Mouse (Mus musculus) heart, embryonic 10.5 days (tissue): ENCODE measurements at regions not wholly inside any gene's neighbourhood (a gene's known extent, or its start where the extent isn't known, plus 50 kb on each side); places are given as distances from the start of the nearest gene placed in this dataset.

ENCODE experiments used
- DNase-seq: peaks from one replicate; pipeline ENCODE4 v3.0.0-alpha.2; 2017; ENCODE audit warnings: low spot score
- H3K27ac ChIP-seq: fragments of 300-500 bp; sonication (generic); 2 replicates; pipeline ENCODE4 v1.5.1; 2016; ENCODE audit warnings: mild to moderate bottlenecking
- H3K27me3 ChIP-seq: fragments of 300-500 bp; sonication (generic); 2 replicates; pipeline ENCODE4 v1.6.1; 2016; ENCODE audit warnings: mild to moderate bottlenecking; ENCODE audit not compliant: poor library complexity, insufficient read depth, severe bottlenecking
- H3K36me3 ChIP-seq: fragments of 300-500 bp; sonication (generic); 2 replicates; pipeline ENCODE4 v1.6.1; 2016; ENCODE audit warnings: mild to moderate bottlenecking, moderate library complexity
- H3K4me1 ChIP-seq: fragments of 300-500 bp; sonication (generic); 2 replicates; pipeline ENCODE4 v1.6.1; 2016; ENCODE audit warnings: mild to moderate bottlenecking
- H3K4me3 ChIP-seq: fragments of 300-500 bp; sonication (generic); 2 replicates; pipeline ENCODE4 v1.5.1; 2016; ENCODE audit warnings: mild to moderate bottlenecking, moderate library complexity
- H3K9me3 ChIP-seq: fragments of 300-500 bp; sonication (generic); 2 replicates; pipeline ENCODE4 v1.6.1; 2016; ENCODE audit warnings: mild to moderate bottlenecking, moderate library complexity
- WGBS: fragments of 180-500 bp; shearing (Covaris S2); methylation state at CpG from one replicate; pipeline ENCODE4 v1.1.7; 2016; 5-methylcytosine and 5-hydroxymethylcytosine counted together

DNA sequence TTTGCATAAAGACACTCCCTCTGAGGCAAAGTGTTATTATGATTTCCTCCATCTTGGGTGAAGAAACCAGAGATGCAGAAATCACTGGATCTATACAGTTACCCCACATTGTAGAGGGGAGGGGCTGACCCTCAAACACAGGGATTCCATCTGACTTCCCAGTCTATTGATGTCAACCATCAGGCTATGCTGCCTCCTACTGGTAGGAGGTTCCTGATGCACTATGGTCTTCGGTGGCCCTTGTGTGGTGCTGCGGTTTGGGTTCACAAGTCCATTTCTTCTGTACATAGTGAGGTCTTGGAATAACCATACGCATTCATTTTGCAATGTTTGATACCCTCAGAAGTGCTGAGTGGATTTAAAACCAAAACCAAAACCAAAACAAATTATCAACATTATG, 94.0 kb upstream of the Smarca2 start:
- no peak overlapping the region for H3K27ac ChIP-seq
- no peak overlapping the region for H3K4me3 ChIP-seq
- H3K9me3 ChIP-seq, result no peaks in the 10 kb centered on the region
- DNase-seq, result no peak
- H3K36me3 ChIP-seq, result no peaks in the 10 kb centered on the region
- 85% methylated on average over 3 of the region's 3 CpGs for WGBS
- no peaks in the 10 kb centered on the region for H3K4me1 ChIP-seq
- H3K27me3 ChIP-seq, result no peaks in the 10 kb centered on the region

GRCm38 (mm10) chr19:26511756-26512155, 93.1 kb upstream of the Smarca2 start:
- H3K36me3 ChIP-seq, result no peaks in the 10 kb centered on the region
- no peaks in the 10 kb centered on the region for H3K4me1 ChIP-seq
- no peaks in the 10 kb centered on the region for H3K27me3 ChIP-seq
- DNase-seq, result no peak
- no peaks in the 10 kb centered on the region for H3K9me3 ChIP-seq
- WGBS, result 73% methylated on average over 6 of the region's 6 CpGs
- H3K4me3 ChIP-seq, result no peak overlapping the region
- H3K27ac ChIP-seq, result no peak overlapping the region

GRCm38 (mm10) chr19:26524583-26524982, 80.3 kb upstream of the Smarca2 start:
- Histone ChIP-seq H3K27ac (no peak overlapping the region), H3K27me3 (no peaks in the 10 kb centered on the region), H3K36me3 (no peaks in the 10 kb centered on the region), H3K4me1 (no peaks in the 10 kb centered on the region), H3K9me3 (no peaks in the 10 kb centered on the region), H3K4me3 (no peak overlapping the region)
- WGBS, result 84% methylated on average over 3 of the region's 3 CpGs
- no peak for DNase-seq

- H3K27me3 ChIP-seq, result no peaks in the 10 kb centered on the region
- no peak overlapping the region for H3K4me3 ChIP-seq
- 77% methylated on average over 4 of the region's 4 CpGs for WGBS
- H3K27ac ChIP-seq, result no peak overlapping the region
- H3K4me1 ChIP-seq, result no peaks in the 10 kb centered on the region
- no peaks in the 10 kb centered on the region for H3K36me3 ChIP-seq
- no peak for DNase-seq
- H3K9me3 ChIP-seq, result no peaks in the 10 kb centered on the region
Observed at GRCm38 (mm10) chr19:26531390-26531789, 73.5 kb upstream of the Smarca2 start.

- Histone ChIP-seq H3K9me3 (no peaks in the 10 kb centered on the region), H3K27ac (no peak overlapping the region)
- 65% methylated on average over 6 of the region's 6 CpGs for WGBS
Observed at GRCm38 (mm10) chr19:26532509-26532908, 72.3 kb upstream of the Smarca2 start.

DNA sequence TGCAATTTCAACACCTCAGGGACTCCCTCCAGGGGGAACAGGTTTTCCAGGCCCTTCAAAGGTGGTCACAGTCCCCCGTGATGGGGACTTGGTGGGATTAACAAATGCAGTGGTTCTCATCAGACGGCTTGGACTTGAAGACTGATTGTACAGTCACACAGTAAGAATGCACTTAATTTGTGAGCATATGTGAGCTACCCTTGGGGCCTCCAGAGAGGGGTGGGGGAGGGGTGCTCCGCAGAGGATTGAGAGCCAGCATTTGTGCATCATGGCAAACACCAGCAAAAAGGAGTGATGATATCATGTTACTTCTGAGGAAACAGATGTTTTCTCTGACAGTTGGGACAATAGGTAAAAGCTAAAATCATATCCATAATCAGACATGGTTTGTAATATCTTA, 59.2 kb upstream of the Smarca2 start:
- H3K9me3 ChIP-seq, result no peaks in the 10 kb centered on the region
- no peaks in the 10 kb centered on the region for H3K36me3 ChIP-seq
- H3K27me3 ChIP-seq, result no peaks in the 10 kb centered on the region
- H3K27ac ChIP-seq, result no peak overlapping the region
- no peak for DNase-seq
- WGBS, result 58% methylated on average over 3 of the region's 3 CpGs
- no peaks in the 10 kb centered on the region for H3K4me1 ChIP-seq
- H3K4me3 ChIP-seq, result no peak overlapping the region

More at GRCm38 (mm10) chr19:26532509-26532908, 72.3 kb upstream of the Smarca2 start:
- no peaks in the 10 kb centered on the region for H3K36me3 ChIP-seq
- H3K4me3 ChIP-seq, result no peak overlapping the region
- H3K27me3 ChIP-seq, result no peaks in the 10 kb centered on the region
- no peaks in the 10 kb centered on the region for H3K4me1 ChIP-seq
- DNase-seq, result no peak

DNA sequence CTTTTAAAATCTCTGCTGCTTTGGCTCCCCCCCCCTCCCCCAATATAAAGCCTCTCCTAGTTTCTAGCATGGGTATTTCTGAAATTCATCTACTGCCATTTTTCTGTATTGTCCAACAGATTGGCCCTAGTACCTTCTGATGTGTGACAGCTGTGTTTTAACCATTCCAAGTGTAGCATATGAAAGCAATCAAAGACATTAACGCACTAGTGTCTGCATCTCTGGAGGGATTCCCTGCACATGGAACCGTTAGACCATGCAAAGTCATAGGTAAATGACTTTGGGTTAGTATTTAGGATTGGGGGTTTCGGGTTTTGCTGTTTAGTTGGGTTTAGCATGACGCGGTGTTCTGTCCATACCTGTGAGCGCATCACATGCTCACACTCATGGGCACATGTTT, 57.3 kb upstream of the Smarca2 start:
- Histone ChIP-seq H3K36me3 (no peaks in the 10 kb centered on the region), H3K4me1 (no peaks in the 10 kb centered on the region), H3K4me3 (no peak overlapping the region), H3K27ac (no peak overlapping the region), H3K27me3 (no peaks in the 10 kb centered on the region), H3K9me3 (no peaks in the 10 kb centered on the region)
- no peak for DNase-seq
- 92% methylated on average over 6 of the region's 6 CpGs for WGBS

- Histone ChIP-seq H3K27me3 (no peaks in the 10 kb centered on the region), H3K27ac (no peak overlapping the region), H3K9me3 (no peaks in the 10 kb centered on the region), H3K36me3 (no peaks in the 10 kb centered on the region), H3K4me3 (no peak overlapping the region), H3K4me1 (no peaks in the 10 kb centered on the region)
- DNase-seq, result no peak
- WGBS, result 75% methylated on average over 14 of the region's 14 CpGs
Observed at GRCm38 (mm10) chr19:26548562-26549270, 56.1 kb upstream of the Smarca2 start.

- no peaks in the 10 kb centered on the region for H3K36me3 ChIP-seq
- DNase-seq, result no peak
- no peaks in the 10 kb centered on the region for H3K27me3 ChIP-seq
- no peaks in the 10 kb centered on the region for H3K4me1 ChIP-seq
- H3K4me3 ChIP-seq, result no peak overlapping the region
- 49% methylated on average over 5 of the region's 5 CpGs for WGBS
- H3K27ac ChIP-seq, result no peak overlapping the region
- H3K9me3 ChIP-seq, result no peaks in the 10 kb centered on the region
Observed at GRCm38 (mm10) chr19:26550299-26550698, 54.6 kb upstream of the Smarca2 start.
